Mouse (Mus musculus) CH12.LX (cell line): ENCODE results near the gene Gh. TPM values are rescaled to one million over a fixed set of nuclear protein-coding genes. Genes with fewer than 3 reads are reported as not detected.

Experiments used
- DNase-seq: peaks from one replicate; pipeline ENCODE4 v3.0.0-alpha.2; 2013; ENCODE audit errors: extremely low read depth
- H3K27ac ChIP-seq: 2 replicates; pipeline ENCODE4 v1.5.1; 2012; ENCODE audit warnings: low read depth, mild to moderate bottlenecking, control low read depth, moderate library complexity; ENCODE audit not compliant: insufficient read depth
- H3K27me3 ChIP-seq: replicated peaks from 2 replicates; pipeline ENCODE3; 2012; ENCODE audit warnings: inconsistent platforms
- H3K36me3 ChIP-seq, 2 experiments: replicated peaks in 1 of 2; 2 replicates each; pipeline versions ENCODE3 to v1.6.1; 2012; ENCODE audit warnings: inconsistent platforms in 1 of 2, low read length in 1 of 2, mild to moderate bottlenecking in 1 of 2, mixed read lengths in 1 of 2, moderate library complexity in 1 of 2; ENCODE audit not compliant: control insufficient read depth in 1 of 2, insufficient read depth in 1 of 2
- H3K4me1 ChIP-seq, 2 experiments: 2 replicates each; pipeline ENCODE4 v1.6.1; 2012; ENCODE audit warnings: inconsistent platforms in 1 of 2, moderate library complexity in 1 of 2; ENCODE audit not compliant: insufficient read depth in 2 of 2, control insufficient read depth in 1 of 2
- H3K4me2 ChIP-seq: 2 replicates; pipeline ENCODE4 v1.6.1; 2012; ENCODE audit warnings: low read depth, mild to moderate bottlenecking, control low read depth; ENCODE audit not compliant: poor library complexity, insufficient read depth, severe bottlenecking
- H3K4me3 ChIP-seq, 3 experiments: fragments of 150-350 bp in 1 of 3; sonication (generic) in 1 of 3; replicated peaks in 1 of 3; 2 replicates each; pipeline versions ENCODE3 to v1.5.1; 2011 to 2012; ENCODE audit warnings: low read depth in 2 of 3, low read length in 2 of 3, mild to moderate bottlenecking in 2 of 3, moderate library complexity in 2 of 3, control low read depth in 1 of 3, improper control_type of control experiment in 1 of 3, inconsistent platforms in 1 of 3, mixed read lengths in 1 of 3; ENCODE audit not compliant: poor library complexity in 1 of 3
- H3K79me2 ChIP-seq: replicated peaks from 2 replicates; pipeline ENCODE4 v1.6.1; 2012; ENCODE audit warnings: mild to moderate bottlenecking, moderate library complexity; ENCODE audit not compliant: control insufficient read depth, poor library complexity, insufficient read depth, severe bottlenecking; ENCODE audit errors: extremely low read depth
- H3K9ac ChIP-seq: 2 replicates; pipeline ENCODE4 v1.6.1; 2012; ENCODE audit warnings: low read depth, mild to moderate bottlenecking, control low read depth, moderate library complexity; ENCODE audit not compliant: insufficient read depth
- H3K9me3 ChIP-seq: replicated peaks from 2 replicates; pipeline ENCODE3; 2012; ENCODE audit warnings: low read length, inconsistent platforms, mixed read lengths
- BHLHE40 ChIP-seq: IDR thresholded peaks from 2 replicates; pipeline ENCODE4 v1.6.1; 2011; ENCODE audit warnings: mild to moderate bottlenecking, low read depth, low read length, improper control_type of control experiment
- CHD2 ChIP-seq: IDR thresholded peaks from 2 replicates; pipeline ENCODE4 v1.6.1; 2011; ENCODE audit warnings: low read length, improper control_type of control experiment
- E2F4 ChIP-seq: IDR thresholded peaks from 2 replicates; pipeline ENCODE4 v1.6.1; 2011; ENCODE audit warnings: low read depth, low read length, improper control_type of control experiment; ENCODE audit not compliant: insufficient replicate concordance
- EP300 ChIP-seq: IDR thresholded peaks from 2 replicates; pipeline ENCODE4 v1.6.1; 2011; ENCODE audit warnings: low read length, improper control_type of control experiment
- ETS1 ChIP-seq: conservative IDR thresholded peaks from 2 replicates; pipeline ENCODE4 v1.6.1; 2012; ENCODE audit warnings: low read depth, mild to moderate bottlenecking, inconsistent platforms, low read length, improper control_type of control experiment, moderate library complexity
- GABPA ChIP-seq: IDR thresholded peaks from 2 replicates; pipeline ENCODE4 v1.6.1; 2012; ENCODE audit warnings: low read depth, low read length, improper control_type of control experiment, inconsistent platforms; ENCODE audit not compliant: insufficient replicate concordance
- HCFC1 ChIP-seq: IDR thresholded peaks from 2 replicates; pipeline ENCODE4 v1.6.1; 2012; ENCODE audit warnings: low read depth, mild to moderate bottlenecking, inconsistent platforms, low read length, improper control_type of control experiment
- IRF4 ChIP-seq: IDR thresholded peaks from 2 replicates; pipeline ENCODE4 v1.6.1; 2014; ENCODE audit warnings: low read depth, mild to moderate bottlenecking, inconsistent platforms, low read length, improper control_type of control experiment
- JUN ChIP-seq: IDR thresholded peaks from 2 replicates; pipeline ENCODE4 v1.6.1; 2011; ENCODE audit warnings: low read depth, mild to moderate bottlenecking, low read length, improper control_type of control experiment, moderate library complexity; ENCODE audit not compliant: insufficient read depth
- KAT2A ChIP-seq: IDR thresholded peaks from 2 replicates; pipeline ENCODE4 v1.6.1; 2012; ENCODE audit warnings: low read length, improper control_type of control experiment, inconsistent platforms; ENCODE audit not compliant: insufficient replicate concordance
- MAFK ChIP-seq: IDR thresholded peaks from 2 replicates; pipeline ENCODE4 v1.6.1; 2011; ENCODE audit warnings: low read length, improper control_type of control experiment; ENCODE audit not compliant: insufficient replicate concordance
- MAX ChIP-seq: IDR thresholded peaks from 2 replicates; pipeline ENCODE4 v1.6.1; 2011; ENCODE audit warnings: low read length, improper control_type of control experiment
- MEF2A ChIP-seq: IDR thresholded peaks from 2 replicates; pipeline ENCODE4 v1.6.1; 2014; ENCODE audit warnings: low read depth, mild to moderate bottlenecking, inconsistent platforms, low read length, improper control_type of control experiment, borderline replicate concordance
- MXI1 ChIP-seq: IDR thresholded peaks from 2 replicates; pipeline ENCODE4 v1.6.1; 2011; ENCODE audit warnings: mild to moderate bottlenecking, low read depth, low read length, improper control_type of control experiment
- NELFE ChIP-seq: IDR thresholded peaks from 2 replicates; pipeline ENCODE4 v1.6.1; 2011; ENCODE audit warnings: low read depth, low read length, improper control_type of control experiment
- POLR2AphosphoS2 ChIP-seq: IDR thresholded peaks from 2 replicates; pipeline ENCODE4 v1.6.1; 2011; ENCODE audit warnings: low read depth, low read length, improper control_type of control experiment
- RCOR1 ChIP-seq: conservative IDR thresholded peaks from 2 replicates; pipeline ENCODE4 v1.6.1; 2012; ENCODE audit warnings: low read depth, mild to moderate bottlenecking, inconsistent platforms, low read length, improper control_type of control experiment
- SIN3A ChIP-seq: IDR thresholded peaks from 2 replicates; pipeline ENCODE4 v1.6.1; 2012; ENCODE audit warnings: low read length, improper control_type of control experiment, inconsistent platforms
- TBP ChIP-seq: conservative IDR thresholded peaks from 2 replicates; pipeline ENCODE4 v1.6.1; 2011; ENCODE audit warnings: low read depth, low read length, improper control_type of control experiment
- TCF12 ChIP-seq: IDR thresholded peaks from 2 replicates; pipeline ENCODE4 v1.6.1; 2014; ENCODE audit warnings: low read depth, mild to moderate bottlenecking, inconsistent platforms, low read length, improper control_type of control experiment
- UBTF ChIP-seq: IDR thresholded peaks from 2 replicates; pipeline ENCODE4 v1.6.1; 2012; ENCODE audit warnings: low read depth, mild to moderate bottlenecking, inconsistent platforms, low read length, improper control_type of control experiment, moderate library complexity
- USF1 ChIP-seq: IDR thresholded peaks from 2 replicates; pipeline ENCODE4 v1.6.1; 2014; ENCODE audit warnings: low read depth, mild to moderate bottlenecking, inconsistent platforms, low read length, improper control_type of control experiment
- USF2 ChIP-seq: conservative IDR thresholded peaks from 2 replicates; pipeline ENCODE4 v1.6.1; 2011; ENCODE audit warnings: low read depth, low read length, improper control_type of control experiment
- ZC3H11A ChIP-seq: IDR thresholded peaks from 2 replicates; pipeline ENCODE4 v1.6.1; 2012; ENCODE audit warnings: low read depth, mild to moderate bottlenecking, inconsistent platforms, low read length, improper control_type of control experiment
- ZKSCAN1 ChIP-seq: IDR thresholded peaks from 2 replicates; pipeline ENCODE4 v1.6.1; 2012; ENCODE audit warnings: low read depth, inconsistent platforms, low read length, improper control_type of control experiment, borderline replicate concordance
- ZMIZ1 ChIP-seq: IDR thresholded peaks from 2 replicates; pipeline ENCODE4 v1.6.1; 2012; ENCODE audit warnings: low read depth, mild to moderate bottlenecking, inconsistent platforms, low read length, improper control_type of control experiment
- ZNF384 ChIP-seq: IDR thresholded peaks from 2 replicates; pipeline ENCODE4 v1.6.1; 2012; ENCODE audit warnings: low read depth, low read length, improper control_type of control experiment, inconsistent platforms
- dilution Hi-C: fragments of 300-500 bp; cut with MboI; formaldehyde crosslinking; loops from 2 replicates; pipeline ENCODE4 v1.14.3; 2020; ENCODE audit warnings: low sequenced_read_pairs; ENCODE audit not compliant: extremely low pct_unique_long_range_greater_than_20kb, extremely low pct_ligation_motif_present
- in situ Hi-C: fragments of 300-500 bp; cut with MboI; formaldehyde crosslinking; loops from 3 replicates; pipeline ENCODE4 v1.14.3; 2019; ENCODE audit warnings: low sequenced_read_pairs, low pct_ligation_motif_present, low pct_unique_long_range_greater_than_20kb, mixed read lengths
- polyA plus RNA-seq: library from polyadenylated mRNA; unstranded; fragments of >175 nt; gene quantifications from 2 replicates; pipeline ENCODE4 v1.2.1, GENCODE M21; 2012; ENCODE audit warnings: low read depth; ENCODE audit not compliant: insufficient read length
- total RNA-seq, 2 experiments: library from RNA; depleted of rRNA; stranded (reverse); fragments of 300-350 nt in 1 of 2; fragments of >200 nt in 1 of 2; gene quantifications; 2 replicates each; pipeline ENCODE4 v1.2.3; 2012 to 2014

The Gh gene
- total and polyA plus RNA-seq, 3 experiments, result 0.38 to 1.0 (median 0.68) TPM

DNA sequence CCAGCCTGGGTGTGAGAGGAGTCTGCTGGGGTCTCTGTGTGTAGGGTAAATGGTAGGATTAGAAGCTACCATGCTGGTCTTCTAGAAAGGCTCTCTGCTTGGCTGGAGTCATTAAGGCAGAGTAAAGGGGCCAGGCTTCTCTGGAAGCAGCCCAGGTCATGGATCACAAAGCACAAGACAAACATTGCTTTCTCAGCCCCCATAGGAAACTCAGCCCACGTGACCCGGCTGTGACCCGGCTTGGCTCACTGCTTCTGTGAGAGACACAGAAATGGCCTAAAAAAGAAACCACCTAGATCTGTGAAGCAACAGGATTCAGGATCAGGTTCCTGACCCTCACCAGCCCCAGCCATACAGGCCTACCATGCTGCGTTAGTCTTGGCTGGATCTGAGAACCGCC lies 23.2 kb upstream of the Gh start:
- peak; percentile 34; the same call in 1 of the 2 replicates for TF ChIP-seq IRF4
- TF ChIP-seq POLR2AphosphoS2, result no peak
- TF ChIP-seq USF2, result peak; percentile 93
- peak; percentile 91 for TF ChIP-seq BHLHE40
- peak; percentile 18; the same call in 1 of the 2 replicates for TF ChIP-seq TCF12
- TF ChIP-seq ZC3H11A, result no peak
- TF ChIP-seq MEF2A, result peak; percentile 57; the same call in 1 of the 2 replicates
- TF ChIP-seq TBP, result 0 out of 2 replicates have a peak, but pooled peaks have one; percentile 9
- peak; percentile 2; the same call in 1 of the 2 replicates for TF ChIP-seq HCFC1
- peak; percentile 94 for TF ChIP-seq MAX
- peak; percentile 40; the same call in 1 of the 2 replicates for TF ChIP-seq EP300
- no peak for TF ChIP-seq KAT2A
- TF ChIP-seq USF1, result peak; percentile 93
- peak overlapping the region; percentile 38 for H3K9ac ChIP-seq
- H3K4me2 ChIP-seq, result peak overlapping the region; percentile 70
- in situ Hi-C loops, result loop anchor here (5.0 to 25.0 kb wide), 4 partner anchors 38 to 437 kb away; partner anchors contain the start of genes Milr1 and Pecam1
- H3K79me2 ChIP-seq, result no peaks in the 10 kb centered on the region
- H3K27ac ChIP-seq, result peak overlapping the region; percentile 77
- dilution Hi-C loops, result no loop called here
- no peak overlapping the region for H3K4me3 ChIP-seq
- peaks cover 26 to 52% of the 10 kb centered on the region in 2 experiments for H3K4me1 ChIP-seq
- H3K9me3 ChIP-seq, result no peaks in the 10 kb centered on the region
- DNase-seq, result peak; percentile 86
- H3K27me3 ChIP-seq, result no peaks in the 10 kb centered on the region
- H3K36me3 ChIP-seq, result peaks cover 4 to 6% of the 10 kb centered on the region in 2 experiments

DNA sequence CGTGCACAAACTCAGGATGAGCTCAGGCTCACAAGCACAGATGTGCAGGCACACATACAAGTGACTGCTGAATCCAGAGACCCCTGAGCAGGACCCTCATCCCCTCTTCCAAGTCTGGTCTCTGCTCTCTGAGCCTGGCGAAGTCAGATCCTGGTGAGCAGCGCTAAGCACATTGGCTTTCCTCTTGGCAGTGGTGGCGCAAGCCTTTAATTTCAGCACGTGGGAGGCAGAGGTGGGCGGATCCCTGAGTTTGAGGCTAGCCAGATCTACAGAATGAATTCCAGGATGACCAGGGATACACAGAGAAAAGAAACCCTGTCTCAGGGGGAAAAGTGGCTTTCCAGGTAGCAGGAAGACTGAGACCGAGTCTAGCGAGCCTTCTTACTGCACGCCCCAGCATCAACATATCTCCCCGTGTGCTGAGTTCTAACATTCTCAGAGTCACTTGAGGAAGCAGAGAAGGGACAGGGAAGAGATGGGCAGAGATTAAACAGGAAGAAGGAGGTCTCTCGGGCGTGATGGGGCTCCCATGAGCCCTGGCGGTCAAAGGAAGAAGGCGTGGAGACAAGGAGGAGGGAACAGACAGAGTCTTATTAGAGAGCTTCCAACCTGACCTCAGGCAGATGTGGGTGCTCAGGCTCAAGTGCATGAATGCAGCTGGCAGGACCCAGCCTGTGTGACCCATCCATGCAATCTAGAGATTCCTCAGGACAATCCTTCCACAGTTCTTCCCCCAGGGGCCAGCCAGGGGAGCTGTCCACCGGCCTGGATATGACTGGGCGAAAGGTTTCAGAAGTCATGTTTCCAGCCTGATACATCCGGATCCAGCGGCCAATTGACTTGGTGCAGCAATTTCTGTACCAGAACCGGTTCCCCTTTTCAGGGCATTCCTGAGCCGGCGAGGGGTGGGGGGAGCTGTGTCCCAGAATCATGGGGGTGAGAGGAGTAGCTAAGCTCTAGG lies 17.0 kb upstream of the Gh start:
- H3K9ac ChIP-seq, result no peak overlapping the region
- H3K79me2 ChIP-seq, result peaks cover 7% of the 10 kb centered on the region
- dilution Hi-C loops (no loop called here), in situ Hi-C loops (loop anchor here (25.0 kb wide), 1 partner anchor 444 kb away; the partner anchor contains the start of genes Milr1 and Pecam1)
- H3K4me1 ChIP-seq, result peaks cover 27 to 67% of the 10 kb centered on the region in 2 experiments
- H3K9me3 ChIP-seq, result no peaks in the 10 kb centered on the region
- peak; percentile 54 for DNase-seq
- H3K4me3 ChIP-seq, result peak overlapping the region in 2 of 3 experiments; percentile 8 to 15
- H3K27ac ChIP-seq, result no peak overlapping the region
- H3K27me3 ChIP-seq, result no peaks in the 10 kb centered on the region
- peaks cover 4 to 6% of the 10 kb centered on the region in 2 experiments for H3K36me3 ChIP-seq
- no peak overlapping the region for H3K4me2 ChIP-seq
- TF ChIP-seq JUN (no peak), SIN3A (no peak), KAT2A (no peak), GABPA (no peak), ZMIZ1 (no peak), TBP (peak; percentile 70; the same call in 1 of the 2 replicates), E2F4 (no peak), EP300 (no peak), MXI1 (no peak), TCF12 (no peak), UBTF (no peak), RCOR1 (no peak), IRF4 (peak; percentile 71), BHLHE40 (no peak), MAFK (no peak), ETS1 (no peak), USF2 (no peak), CHD2 (no peak), MEF2A (no peak), NELFE (no peak), USF1 (no peak), ZKSCAN1 (no peak), ZNF384 (no peak), MAX (peak; percentile 29; the same call in 1 of the 2 replicates)
